In the genomic region with DNA sequence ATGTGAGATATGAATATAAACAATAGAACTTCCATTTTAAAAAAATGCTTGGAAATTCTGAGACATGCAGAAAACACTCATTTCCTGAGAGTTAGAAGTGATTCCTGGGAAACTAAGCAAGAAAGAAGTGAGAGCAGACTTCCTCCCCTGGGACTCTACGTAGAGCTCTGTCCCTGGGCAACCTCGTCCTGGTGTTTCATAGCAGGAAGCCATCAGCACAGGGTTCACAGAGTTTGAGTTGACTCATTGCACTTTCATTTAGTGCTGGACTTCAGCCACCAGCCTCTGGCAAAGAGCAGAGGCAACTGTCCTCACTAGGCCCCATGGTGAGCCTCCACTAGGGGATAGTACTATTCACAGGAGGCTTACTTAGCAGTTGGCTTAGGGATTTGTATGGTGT, we compare ENCODE assay signal across 1 mouse cellular context.
TF ChIP-seq lines count a peak whose summit lies in the region.

No protein-coding gene starts in this region.

TF ChIP-seq in CH12.LX, 34 proteins besides CTCF, POLR2A, EP300 and RAD21:
- TF ChIP-seq POLR2AphosphoS2 (IDR thresholded peaks at IDR 0.05; ENCODE audit: low read depth, low read length) (no peak), MAZ (IDR thresholded peaks at IDR 0.05; ENCODE audit: low read depth, low read length) (no peak), E2F4 (IDR thresholded peaks at IDR 0.05; ENCODE audit: insufficient replicate concordance, low read depth, low read length) (no peak), MYC (IDR thresholded peaks at IDR 0.05; ENCODE audit: low read depth, low read length) (no peak), CHD1 (IDR thresholded peaks at IDR 0.05; ENCODE audit: low read depth, low read length) (no peak; the same call in 1 of the 2 replicates), ZMIZ1 (IDR thresholded peaks at IDR 0.05; ENCODE audit: low read depth, low read length) (no peak), KAT2A (IDR thresholded peaks at IDR 0.05; ENCODE audit: insufficient replicate concordance, low read length) (no peak), NELFE (IDR thresholded peaks at IDR 0.05; ENCODE audit: low read depth, low read length) (no peak), SMC3 (IDR thresholded peaks at IDR 0.05; ENCODE audit: low read depth, low read length) (peak; percentile 21), ELF1 (IDR thresholded peaks at IDR 0.05; ENCODE audit: low read depth, low read length) (no peak; the same call in 1 of the 2 replicates), NRF1 (IDR thresholded peaks at IDR 0.05; ENCODE audit: low read depth, low read length) (no peak), JUN (IDR thresholded peaks at IDR 0.05; ENCODE audit: insufficient read depth, low read depth, low read length) (peak; percentile 79), JUND (conservative IDR thresholded peaks at IDR 0.05; ENCODE audit: low read depth, low read length) (peak; percentile 85), MAFK (IDR thresholded peaks at IDR 0.05; ENCODE audit: insufficient replicate concordance, low read length) (no peak; the same call in 1 of the 2 replicates), MXI1 (IDR thresholded peaks at IDR 0.05; ENCODE audit: low read depth, low read length) (no peak; the same call in 1 of the 2 replicates), USF1 (IDR thresholded peaks at IDR 0.05; ENCODE audit: low read depth, low read length) (no peak), BHLHE40 (IDR thresholded peaks at IDR 0.05; ENCODE audit: low read depth, low read length) (peak; percentile 81), PAX5 (IDR thresholded peaks at IDR 0.05; ENCODE audit: low read length) (no peak), ZKSCAN1 (IDR thresholded peaks at IDR 0.05; ENCODE audit: borderline replicate concordance, low read depth, low read length) (no peak), ETS1 (conservative IDR thresholded peaks at IDR 0.05; ENCODE audit: low read depth, low read length) (peak; percentile 93), RCOR1 (conservative IDR thresholded peaks at IDR 0.05; ENCODE audit: low read depth, low read length) (peak; percentile 92), GABPA (IDR thresholded peaks at IDR 0.05; ENCODE audit: insufficient replicate concordance, low read depth, low read length) (no peak), TBP (conservative IDR thresholded peaks at IDR 0.05; ENCODE audit: low read depth, low read length) (peak; percentile 89), SIN3A (IDR thresholded peaks at IDR 0.05; ENCODE audit: low read length) (peak; percentile 15; the same call in 1 of the 2 replicates), IRF4 (IDR thresholded peaks at IDR 0.05; ENCODE audit: low read depth, low read length) (peak; percentile 95), TCF12 (IDR thresholded peaks at IDR 0.05; ENCODE audit: low read depth, low read length) (peak; percentile 89), USF2 (conservative IDR thresholded peaks at IDR 0.05; ENCODE audit: low read depth, low read length) (no peak), MEF2A (IDR thresholded peaks at IDR 0.05; ENCODE audit: borderline replicate concordance, low read depth, low read length) (peak; percentile 78; the same call in 1 of the 2 replicates), CHD2 (IDR thresholded peaks at IDR 0.05; ENCODE audit: low read length) (peak; percentile 68; the same call in 1 of the 2 replicates), HCFC1 (IDR thresholded peaks at IDR 0.05; ENCODE audit: low read depth, low read length) (no peak; the same call in 1 of the 2 replicates), UBTF (IDR thresholded peaks at IDR 0.05; ENCODE audit: low read depth, low read length) (peak; percentile 90; the same call in 1 of the 2 replicates), ZC3H11A (IDR thresholded peaks at IDR 0.05; ENCODE audit: low read depth, low read length) (no peak), ZNF384 (IDR thresholded peaks at IDR 0.05; ENCODE audit: low read depth, low read length) (peak; percentile 89), MAX (IDR thresholded peaks at IDR 0.05; ENCODE audit: low read length) (no peak)
